Mouse (Mus musculus): ENCODE data around the gene Trim7. TPM values are rescaled to one million over a fixed set of nuclear protein-coding genes. Genes with fewer than 3 reads are reported as not detected.
A peak's percentile ranks its signal among the peaks of the same experiment; 100 is the strongest.

The Trim7 gene
- polyA plus RNA-seq, 1 experiment from 2014 or later: 1.4 TPM

DNA sequence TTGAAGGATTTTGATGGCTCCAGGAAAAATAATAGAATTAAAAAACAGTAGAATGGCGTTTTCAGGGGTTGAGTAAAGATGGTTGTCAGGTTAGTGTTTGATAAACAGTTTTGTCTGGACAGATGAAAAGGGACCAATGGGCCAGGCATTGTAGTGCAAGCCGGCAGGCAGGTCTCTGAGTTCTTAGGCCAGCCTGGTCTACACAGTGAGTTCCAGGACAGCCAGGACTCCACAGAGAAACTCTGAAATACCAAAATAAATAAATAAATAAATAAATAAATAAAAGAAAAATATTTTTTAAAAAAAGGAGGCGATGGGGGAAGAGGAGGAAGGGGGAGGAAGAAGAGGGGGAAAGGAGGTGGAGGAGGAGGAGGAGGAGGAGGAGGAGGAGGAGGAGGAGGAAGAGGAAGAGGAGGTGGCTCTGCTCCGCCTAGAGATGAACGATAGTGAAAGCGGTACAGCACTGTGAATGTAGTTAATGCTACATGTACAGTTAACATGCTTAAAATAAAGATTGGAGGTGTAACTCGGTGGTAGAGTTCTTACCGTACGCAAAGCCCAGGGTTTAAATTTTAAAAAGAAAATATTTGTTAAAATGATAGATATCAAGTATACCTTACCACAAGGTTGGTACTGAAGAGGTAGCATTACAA is 7.3 kb downstream of the Trim7 start:
- Histone ChIP-seq H3K4me2 (ENCODE audit: low read length) (peak overlapping the region; percentile 65; the same call in 1 of the 2 replicates), H3K27me3 (replicated peaks; ENCODE audit: control insufficient read depth, insufficient read depth, low read length) (no peaks in the 10 kb centered on the region), H3K9ac (replicated peaks; ENCODE audit: low read depth, low read length) (no peak overlapping the region), H3K27ac (ENCODE audit: low read length) (no peak overlapping the region), H3K4me3 (replicated peaks; ENCODE audit: low read length) (no peak overlapping the region; the same call in 1 of the 2 replicates), H3K4me1 (replicated peaks; ENCODE audit: control insufficient read depth, insufficient read depth, low read length) (peaks cover 4% of the 10 kb centered on the region), H3K9me3 (ENCODE audit: control insufficient read depth, low read length) (no peaks in the 10 kb centered on the region), H3K36me3 (ENCODE audit: control insufficient read depth, insufficient read depth) (no peaks in the 10 kb centered on the region)
- ATAC-seq: no peak
- 39% methylated on average over 8 of the region's 9 CpGs for WGBS

DNA sequence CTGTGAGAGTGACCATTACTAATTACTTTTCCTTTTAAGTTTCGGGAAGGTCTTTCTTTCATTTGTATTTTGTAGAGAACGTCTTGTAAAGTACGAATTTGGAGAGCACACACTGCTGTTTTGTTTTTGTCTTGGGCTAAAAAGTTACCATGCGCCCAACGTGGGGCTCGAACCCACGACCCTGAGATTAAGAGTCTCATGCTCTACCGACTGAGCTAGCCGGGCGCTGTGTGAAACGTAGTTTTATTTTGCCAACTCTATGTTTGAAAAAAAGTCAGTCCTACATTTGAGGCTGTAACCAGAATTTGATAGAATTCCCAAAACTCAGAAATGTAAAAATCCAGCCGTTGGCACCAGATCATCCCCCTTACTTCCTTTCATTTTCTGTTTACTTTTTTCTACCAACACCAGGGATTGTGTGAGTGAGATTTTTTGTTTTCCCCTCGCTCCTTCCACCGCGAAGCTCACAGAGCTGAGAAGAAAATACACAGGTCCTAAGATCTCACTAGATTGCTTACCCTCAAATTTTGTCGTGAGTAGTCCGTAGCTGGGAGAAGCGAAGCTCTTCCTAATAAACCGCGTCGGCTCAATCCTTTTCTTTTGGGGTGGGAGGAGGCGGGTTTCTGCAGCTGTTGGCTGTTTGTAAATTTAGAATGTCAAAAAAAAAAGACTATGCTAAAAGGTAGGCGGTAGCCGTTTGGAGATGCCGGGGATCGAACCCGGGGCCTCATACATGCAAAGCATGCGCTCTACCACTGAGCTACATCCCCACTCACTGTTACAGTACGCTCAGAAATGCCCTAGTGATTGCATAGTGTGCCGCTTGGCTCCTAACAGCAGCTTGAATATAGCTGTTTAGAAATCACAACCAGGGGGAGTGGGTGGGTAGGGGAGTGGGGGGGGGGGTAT is 8.0 kb downstream of the Trim7 start:
- ATAC-seq: peak; percentile 92
- peak overlapping the region; percentile 65 for H3K4me2 ChIP-seq (ENCODE audit: low read length)
- WGBS: under 1% methylated on average over 30 of the region's 30 CpGs

GRCm38 (mm10) chr11:48835923-48836322 is 10.0 kb downstream of the Trim7 start:
- no peaks in the 10 kb centered on the region for H3K9me3 ChIP-seq (ENCODE audit: control insufficient read depth, low read length)
- H3K36me3 ChIP-seq (ENCODE audit: control insufficient read depth, insufficient read depth): no peaks in the 10 kb centered on the region
- H3K27ac ChIP-seq (ENCODE audit: low read length): no peak overlapping the region
- H3K4me3 ChIP-seq (replicated peaks; ENCODE audit: low read length): no peak overlapping the region
- WGBS: 79% methylated on average over 6 of the region's 6 CpGs
- no peak overlapping the region for H3K4me2 ChIP-seq (ENCODE audit: low read length)
- no peak for ATAC-seq
- H3K27me3 ChIP-seq (replicated peaks; ENCODE audit: control insufficient read depth, insufficient read depth, low read length): no peaks in the 10 kb centered on the region
- H3K4me1 ChIP-seq (replicated peaks; ENCODE audit: control insufficient read depth, insufficient read depth, low read length): peaks cover 10% of the 10 kb centered on the region
- H3K9ac ChIP-seq (replicated peaks; ENCODE audit: low read depth, low read length): no peak overlapping the region

More for the DNA sequence above, 8.0 kb downstream of the Trim7 start:
- H3K4me3 ChIP-seq (replicated peaks; ENCODE audit: low read length): peak overlapping the region; percentile 67
- no peaks in the 10 kb centered on the region for H3K9me3 ChIP-seq (ENCODE audit: control insufficient read depth, low read length)
- H3K36me3 ChIP-seq (ENCODE audit: control insufficient read depth, insufficient read depth): no peaks in the 10 kb centered on the region
- peaks cover 10% of the 10 kb centered on the region for H3K4me1 ChIP-seq (replicated peaks; ENCODE audit: control insufficient read depth, insufficient read depth, low read length)
- peak overlapping the region; percentile 57 for H3K9ac ChIP-seq (replicated peaks; ENCODE audit: low read depth, low read length)
- H3K27ac ChIP-seq (ENCODE audit: low read length): peak overlapping the region; percentile 60
- no peaks in the 10 kb centered on the region for H3K27me3 ChIP-seq (replicated peaks; ENCODE audit: control insufficient read depth, insufficient read depth, low read length)

- WGBS: 9% methylated on average over 11 of the region's 11 CpGs
- no peaks in the 10 kb centered on the region for H3K9me3 ChIP-seq (ENCODE audit: control insufficient read depth, low read length)
- no peaks in the 10 kb centered on the region for H3K27me3 ChIP-seq (replicated peaks; ENCODE audit: control insufficient read depth, insufficient read depth, low read length)
- H3K4me3 ChIP-seq (replicated peaks; ENCODE audit: low read length): peak overlapping the region; percentile 81
- no peaks in the 10 kb centered on the region for H3K36me3 ChIP-seq (ENCODE audit: control insufficient read depth, insufficient read depth)
- peaks cover 10% of the 10 kb centered on the region for H3K4me1 ChIP-seq (replicated peaks; ENCODE audit: control insufficient read depth, insufficient read depth, low read length)
- peak overlapping the region; percentile 83 for H3K4me2 ChIP-seq (ENCODE audit: low read length)
- no peak for ATAC-seq
- H3K9ac ChIP-seq (replicated peaks; ENCODE audit: low read depth, low read length): peak overlapping the region; percentile 65
- H3K27ac ChIP-seq (ENCODE audit: low read length): no peak overlapping the region
Observed at GRCm38 (mm10) chr11:48836990-48837309, 11.0 kb downstream of the Trim7 start.

DNA sequence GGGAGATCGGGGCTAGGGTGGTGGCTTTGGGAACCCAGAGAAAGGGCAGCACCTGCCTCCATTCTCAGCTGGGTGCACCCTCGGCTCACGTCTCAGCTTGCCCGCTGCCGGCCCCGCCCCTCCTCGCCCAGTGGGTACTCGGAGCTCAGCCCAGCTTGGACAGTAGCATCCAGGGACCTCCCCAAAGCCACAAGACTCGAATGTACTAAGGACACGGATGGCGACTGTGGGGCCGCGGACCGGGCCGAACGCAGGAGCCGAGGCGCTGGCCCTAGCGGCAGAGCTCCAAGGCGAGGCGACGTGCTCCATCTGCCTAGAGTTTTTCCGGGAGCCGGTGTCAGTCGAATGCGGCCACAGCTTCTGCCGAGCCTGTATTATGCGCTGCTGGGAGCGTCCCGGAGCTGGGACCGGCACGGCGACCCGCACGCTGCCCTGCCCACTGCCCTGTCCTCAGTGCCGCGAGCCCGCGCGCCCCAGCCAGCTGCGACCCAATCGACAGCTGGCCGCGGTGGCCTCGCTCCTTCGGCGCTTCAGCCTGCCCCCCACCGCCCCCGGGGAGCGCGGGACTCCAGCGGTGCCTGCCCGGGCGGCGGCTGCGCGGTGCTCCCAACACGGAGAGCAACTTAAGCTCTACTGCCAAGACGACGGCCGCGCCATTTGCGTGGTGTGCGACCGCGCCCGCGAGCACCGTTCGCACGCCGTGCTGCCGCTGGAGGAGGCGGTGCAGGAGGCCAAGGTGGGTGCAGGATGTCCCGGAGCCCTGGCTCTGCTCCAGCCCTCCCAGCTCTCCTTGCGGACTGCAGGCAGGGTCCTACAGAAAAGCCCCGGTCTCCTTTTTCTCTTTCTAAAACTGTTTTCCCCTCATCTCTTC is 11.6 kb downstream of the Trim7 start:
- H3K9ac ChIP-seq (replicated peaks; ENCODE audit: low read depth, low read length): peak overlapping the region; percentile 65
- peak overlapping the region; percentile 83 for H3K4me2 ChIP-seq (ENCODE audit: low read length)
- H3K36me3 ChIP-seq (ENCODE audit: control insufficient read depth, insufficient read depth): no peaks in the 10 kb centered on the region
- peak; percentile 30 for ATAC-seq
- H3K4me1 ChIP-seq (replicated peaks; ENCODE audit: control insufficient read depth, insufficient read depth, low read length): peaks cover 10% of the 10 kb centered on the region
- no peaks in the 10 kb centered on the region for H3K27me3 ChIP-seq (replicated peaks; ENCODE audit: control insufficient read depth, insufficient read depth, low read length)
- under 1% methylated on average over 77 of the region's 77 CpGs for WGBS
- peak overlapping the region; percentile 21 for H3K27ac ChIP-seq (ENCODE audit: low read length)
- no peaks in the 10 kb centered on the region for H3K9me3 ChIP-seq (ENCODE audit: control insufficient read depth, low read length)
- peak overlapping the region; percentile 81 for H3K4me3 ChIP-seq (replicated peaks; ENCODE audit: low read length)

GRCm38 (mm10) chr11:48838181-48838797 is 12.3 kb downstream of the Trim7 start:
- H3K9ac ChIP-seq (replicated peaks; ENCODE audit: low read depth, low read length): peak overlapping the region; percentile 65
- H3K4me1 ChIP-seq (replicated peaks; ENCODE audit: control insufficient read depth, insufficient read depth, low read length): peaks cover 10% of the 10 kb centered on the region
- H3K4me3 ChIP-seq (replicated peaks; ENCODE audit: low read length): peak overlapping the region; percentile 81
- peak overlapping the region; percentile 83 for H3K4me2 ChIP-seq (ENCODE audit: low read length)
- no peaks in the 10 kb centered on the region for H3K27me3 ChIP-seq (replicated peaks; ENCODE audit: control insufficient read depth, insufficient read depth, low read length)
- no peaks in the 10 kb centered on the region for H3K36me3 ChIP-seq (ENCODE audit: control insufficient read depth, insufficient read depth)
- ATAC-seq: 0 out of 2 replicates have a peak, but pooled peaks have one; percentile 3
- H3K27ac ChIP-seq (ENCODE audit: low read length): peak overlapping the region; percentile 5; the same call in 1 of the 2 replicates
- H3K9me3 ChIP-seq (ENCODE audit: control insufficient read depth, low read length): no peaks in the 10 kb centered on the region
- 1% methylated on average over 16 of the region's 16 CpGs for WGBS

DNA sequence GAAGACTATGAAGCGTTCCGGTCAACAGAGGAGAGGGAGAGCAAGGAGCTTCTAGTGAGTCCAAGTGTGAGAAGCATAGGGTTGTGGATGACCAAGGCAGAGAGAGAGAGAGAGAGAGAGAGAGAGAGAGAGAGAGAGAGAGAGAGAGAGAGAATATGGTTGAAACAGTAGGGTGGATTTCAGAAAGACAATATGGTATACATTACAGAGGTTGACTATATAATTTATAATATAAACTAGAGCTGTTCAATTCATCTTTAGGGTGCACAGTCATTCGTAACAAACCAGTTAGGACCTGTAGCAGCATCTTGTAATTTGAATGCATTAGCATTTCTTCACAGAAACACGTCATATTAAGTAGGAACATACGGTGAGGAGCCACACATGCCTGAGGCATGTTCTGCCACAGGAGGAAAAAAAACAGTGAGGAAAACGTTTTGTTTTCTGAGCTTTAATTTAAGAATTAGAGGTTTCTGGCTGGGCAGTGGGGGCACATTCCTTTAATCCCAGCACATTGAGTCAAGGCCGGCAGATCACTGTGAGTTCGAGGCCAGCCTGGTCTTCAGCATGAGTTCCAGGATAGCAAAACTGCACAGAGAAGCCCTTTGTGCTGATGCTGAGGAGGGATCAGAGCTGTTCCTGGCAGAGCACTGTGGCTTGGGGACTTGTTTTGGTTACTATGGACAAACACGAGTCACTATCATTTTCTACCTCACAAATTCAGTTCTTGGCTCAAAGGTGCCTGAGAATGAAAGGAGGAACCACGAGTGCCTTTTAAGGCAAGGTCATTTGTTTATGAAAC is 13.1 kb downstream of the Trim7 start:
- 68% methylated on average over 10 of the region's 10 CpGs for WGBS
- Histone ChIP-seq H3K9me3 (ENCODE audit: control insufficient read depth, low read length) (no peaks in the 10 kb centered on the region), H3K4me1 (replicated peaks; ENCODE audit: control insufficient read depth, insufficient read depth, low read length) (peaks cover 10% of the 10 kb centered on the region), H3K4me3 (replicated peaks; ENCODE audit: low read length) (no peak overlapping the region), H3K27ac (ENCODE audit: low read length) (no peak overlapping the region), H3K9ac (replicated peaks; ENCODE audit: low read depth, low read length) (no peak overlapping the region; the same call in 1 of the 2 replicates), H3K36me3 (ENCODE audit: control insufficient read depth, insufficient read depth) (no peaks in the 10 kb centered on the region), H3K4me2 (ENCODE audit: low read length) (peak overlapping the region; percentile 83), H3K27me3 (replicated peaks; ENCODE audit: control insufficient read depth, insufficient read depth, low read length) (no peaks in the 10 kb centered on the region)
- no peak for ATAC-seq

DNA sequence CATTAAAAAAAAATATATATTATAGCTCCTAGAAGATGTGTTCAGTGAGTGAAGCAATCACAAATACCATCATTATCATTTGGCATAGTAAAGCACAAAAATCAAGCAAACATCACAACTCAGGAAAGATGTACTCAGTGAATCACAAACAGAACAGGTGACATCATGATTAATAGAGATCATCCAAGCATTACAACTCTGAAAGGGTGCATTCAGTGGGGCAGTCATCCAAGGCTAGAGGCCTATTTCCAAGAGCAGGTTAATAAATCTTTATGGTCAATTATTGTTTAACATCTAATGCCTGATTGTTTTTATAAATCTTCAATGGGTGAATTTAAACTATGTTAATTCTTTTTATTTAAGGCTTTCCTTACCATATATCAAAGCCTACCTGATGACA is 14.9 kb downstream of the Trim7 start:
- H3K27ac ChIP-seq (ENCODE audit: low read length): no peak overlapping the region
- no peaks in the 10 kb centered on the region for H3K9me3 ChIP-seq (ENCODE audit: control insufficient read depth, low read length)
- no peak overlapping the region for H3K9ac ChIP-seq (replicated peaks; ENCODE audit: low read depth, low read length)
- no peaks in the 10 kb centered on the region; the same call in 1 of the 2 replicates for H3K27me3 ChIP-seq (replicated peaks; ENCODE audit: control insufficient read depth, insufficient read depth, low read length)
- no peak overlapping the region for H3K4me3 ChIP-seq (replicated peaks; ENCODE audit: low read length)
- no peaks in the 10 kb centered on the region for H3K36me3 ChIP-seq (ENCODE audit: control insufficient read depth, insufficient read depth)
- H3K4me1 ChIP-seq (replicated peaks; ENCODE audit: control insufficient read depth, insufficient read depth, low read length): peaks cover 10% of the 10 kb centered on the region
- no peak for ATAC-seq
- H3K4me2 ChIP-seq (ENCODE audit: low read length): no peak overlapping the region
